Mouse (Mus musculus) kidney, embryonic 14.5 days (tissue): Measurements from ENCODE around the gene Opcml. TPM values are rescaled to one million over a fixed set of nuclear protein-coding genes. Genes with fewer than 3 reads are reported as not detected.

Source experiments
- ATAC-seq: fragments of 200-750 bp; cut with Nextera tagmentation; 2 replicates; pipeline ENCODE4 v1.8.0; 2017; ENCODE audit warnings: moderate number of reproducible peaks, mild to moderate bottlenecking, moderate TSS enrichment, moderate library complexity; ENCODE audit not compliant: low FRiP score, low TSS enrichment
- H3K27ac ChIP-seq: fragments of 300-500 bp; sonication (generic); 2 replicates; pipeline ENCODE4 v1.5.1; 2014; ENCODE audit warnings: low read depth, mild to moderate bottlenecking, low read length, moderate library complexity, mixed read lengths
- H3K27me3 ChIP-seq: fragments of 300-500 bp; sonication (generic); 2 replicates; pipeline ENCODE4 v1.6.1; 2014; ENCODE audit warnings: mild to moderate bottlenecking, low read length; ENCODE audit not compliant: control insufficient read depth, insufficient read depth
- H3K36me3 ChIP-seq: fragments of 300-500 bp; sonication (generic); 2 replicates; pipeline ENCODE4 v1.6.1; 2014; ENCODE audit warnings: low read length, mixed read lengths; ENCODE audit not compliant: control insufficient read depth, insufficient read depth
- H3K4me1 ChIP-seq: fragments of 300-500 bp; sonication (generic); 2 replicates; pipeline ENCODE4 v1.6.1; 2014; ENCODE audit warnings: low read length, mixed read lengths; ENCODE audit not compliant: control insufficient read depth, insufficient read depth
- H3K4me2 ChIP-seq: fragments of 300-500 bp; sonication (generic); replicated peaks from 2 replicates; pipeline ENCODE4 v1.6.1; 2014; ENCODE audit warnings: low read depth, mild to moderate bottlenecking, low read length
- H3K4me3 ChIP-seq: fragments of 300-500 bp; sonication (generic); 2 replicates; pipeline ENCODE4 v1.5.1; 2014; ENCODE audit warnings: mild to moderate bottlenecking, low read length
- H3K9ac ChIP-seq: fragments of 300-500 bp; sonication (generic); 2 replicates; pipeline ENCODE4 v1.6.1; 2014; ENCODE audit warnings: low read depth, mild to moderate bottlenecking, low read length, moderate library complexity
- H3K9me3 ChIP-seq: fragments of 300-500 bp; sonication (generic); 2 replicates; pipeline ENCODE4 v1.6.1; 2016; ENCODE audit warnings: low read length; ENCODE audit not compliant: control insufficient read depth
- WGBS: fragments of 180-500 bp; shearing (Covaris S2); extraction: QIAGEN DNeasy Blood & Tissue Kit; methylation state at CpG from one replicate; pipeline ENCODE4 v1.1.7; 2014; 5-methylcytosine and 5-hydroxymethylcytosine counted together
- polyA plus RNA-seq: library from polyadenylated mRNA; unstranded; fragments of >200 nt; fragmentation: Nextera tagmentation; extraction: Ambion mirVana; gene quantifications from 2 replicates; pipeline ENCODE4 v1.2.1, GENCODE M21; 2014

The Opcml gene
- polyA plus RNA-seq, 1 experiment from 2014 or later, result 1.9 TPM

GRCm38 (mm10) chr9:27814161-27814560 lies 23.6 kb downstream of the Opcml start:
- no peak overlapping the region for H3K9ac ChIP-seq
- H3K4me3 ChIP-seq, result no peak overlapping the region
- WGBS, result 36% methylated on average over 2 of the region's 2 CpGs
- H3K36me3 ChIP-seq, result no peaks in the 10 kb centered on the region
- H3K4me1 ChIP-seq, result no peaks in the 10 kb centered on the region
- H3K27ac ChIP-seq, result no peak overlapping the region
- no peak overlapping the region for H3K4me2 ChIP-seq
- no peak for ATAC-seq
- H3K9me3 ChIP-seq, result no peaks in the 10 kb centered on the region
- no peaks in the 10 kb centered on the region for H3K27me3 ChIP-seq

DNA sequence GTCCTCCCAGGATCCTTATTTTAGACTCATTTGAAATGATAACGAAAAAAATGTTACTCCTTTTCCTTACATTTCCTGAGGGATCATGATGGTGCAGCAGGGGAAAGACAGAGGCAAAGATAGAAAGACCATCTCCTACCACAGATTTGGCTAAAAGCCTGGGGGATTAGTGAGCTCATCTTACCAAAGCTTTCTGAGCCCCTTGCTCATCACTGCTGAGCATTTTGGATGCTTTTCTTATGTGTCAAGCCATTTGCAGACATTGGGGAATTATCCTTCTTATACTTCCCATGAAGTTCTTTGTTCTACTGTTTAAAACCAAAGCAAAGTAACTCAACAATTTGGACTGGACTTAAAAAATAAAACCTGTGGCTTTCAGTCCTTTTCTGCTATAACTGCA lies 30.6 kb downstream of the Opcml start:
- Histone ChIP-seq H3K27ac (no peak overlapping the region), H3K4me3 (no peak overlapping the region), H3K9me3 (no peaks in the 10 kb centered on the region), H3K4me2 (no peak overlapping the region), H3K36me3 (no peaks in the 10 kb centered on the region), H3K9ac (no peak overlapping the region), H3K27me3 (no peaks in the 10 kb centered on the region), H3K4me1 (no peaks in the 10 kb centered on the region)
- ATAC-seq, result no peak
- 75% methylated on average over 1 of the region's 1 CpGs for WGBS

DNA sequence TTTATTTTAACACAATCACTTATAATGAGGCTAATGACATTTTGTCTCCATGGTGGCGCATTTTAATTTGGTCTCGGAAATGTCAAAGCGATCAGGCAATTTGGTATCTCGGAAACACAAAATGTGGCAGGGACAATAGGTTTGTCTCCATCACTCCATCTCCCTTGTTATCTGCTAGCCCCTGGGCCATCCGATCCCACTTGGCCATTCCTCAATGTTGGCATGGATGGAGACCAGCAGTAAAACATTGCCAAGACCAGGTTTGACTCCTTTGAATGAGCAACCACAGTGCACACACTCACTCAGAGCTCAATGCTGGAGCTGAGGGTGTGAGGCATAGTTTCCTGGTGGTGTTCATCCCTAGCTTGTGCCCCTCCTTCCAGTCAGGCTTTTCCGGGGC lies 32.1 kb downstream of the Opcml start:
- H3K9me3 ChIP-seq, result no peaks in the 10 kb centered on the region
- H3K4me1 ChIP-seq, result no peaks in the 10 kb centered on the region
- H3K4me3 ChIP-seq, result no peak overlapping the region
- H3K27ac ChIP-seq, result no peak overlapping the region
- H3K27me3 ChIP-seq, result 0 out of 2 replicates have a peak, but pooled peaks cover 3% of the 10 kb centered on the region
- WGBS, result 97% methylated on average over 6 of the region's 6 CpGs
- no peak overlapping the region for H3K9ac ChIP-seq
- no peaks in the 10 kb centered on the region for H3K36me3 ChIP-seq
- no peak overlapping the region for H3K4me2 ChIP-seq
- ATAC-seq, result no peak

GRCm38 (mm10) chr9:27824424-27824823 lies 33.8 kb downstream of the Opcml start:
- peak; percentile 79 for ATAC-seq
- Histone ChIP-seq H3K9ac (no peak overlapping the region), H3K4me2 (no peak overlapping the region), H3K27me3 (0 out of 2 replicates have a peak, but pooled peaks cover 3% of the 10 kb centered on the region), H3K4me1 (no peaks in the 10 kb centered on the region), H3K36me3 (no peaks in the 10 kb centered on the region), H3K27ac (no peak overlapping the region), H3K9me3 (no peaks in the 10 kb centered on the region), H3K4me3 (no peak overlapping the region)
- 37% methylated on average over 7 of the region's 7 CpGs for WGBS

GRCm38 (mm10) chr9:27830519-27830918 lies 39.9 kb downstream of the Opcml start:
- no peaks in the 10 kb centered on the region for H3K36me3 ChIP-seq
- WGBS, result 66% methylated on average over 5 of the region's 5 CpGs
- no peak overlapping the region for H3K4me3 ChIP-seq
- 0 out of 2 replicates have a peak, but pooled peaks cover 3% of the 10 kb centered on the region for H3K27me3 ChIP-seq
- no peaks in the 10 kb centered on the region for H3K9me3 ChIP-seq
- no peak overlapping the region for H3K27ac ChIP-seq
- no peak for ATAC-seq
- no peak overlapping the region for H3K4me2 ChIP-seq
- H3K9ac ChIP-seq, result no peak overlapping the region
- no peaks in the 10 kb centered on the region for H3K4me1 ChIP-seq

DNA sequence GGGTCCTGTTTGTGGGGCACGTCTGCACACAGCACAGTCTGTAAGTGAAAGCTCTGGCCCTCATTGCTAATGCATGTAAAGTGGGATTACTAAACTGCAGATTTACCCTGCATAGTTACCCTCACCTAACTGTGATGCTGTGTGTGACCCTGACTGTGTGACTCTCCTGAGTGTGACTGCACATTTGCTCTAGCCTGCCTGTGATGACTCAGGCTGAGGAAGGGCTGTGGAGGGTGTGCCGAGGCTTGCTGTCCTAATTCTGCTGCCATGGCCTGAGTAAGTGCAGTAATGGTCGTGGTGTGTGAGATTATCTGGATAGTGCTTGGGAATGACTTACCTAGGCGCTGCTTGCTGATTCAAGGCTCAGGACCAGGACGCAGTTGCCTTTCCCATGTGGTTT lies 52.2 kb downstream of the Opcml start:
- no peaks in the 10 kb centered on the region for H3K36me3 ChIP-seq
- H3K4me3 ChIP-seq, result no peak overlapping the region
- H3K9me3 ChIP-seq, result no peaks in the 10 kb centered on the region
- no peak overlapping the region for H3K27ac ChIP-seq
- H3K27me3 ChIP-seq, result no peaks in the 10 kb centered on the region
- no peaks in the 10 kb centered on the region for H3K4me1 ChIP-seq
- ATAC-seq, result no peak
- H3K4me2 ChIP-seq, result no peak overlapping the region
- WGBS, result 75% methylated on average over 5 of the region's 5 CpGs
- H3K9ac ChIP-seq, result no peak overlapping the region

DNA sequence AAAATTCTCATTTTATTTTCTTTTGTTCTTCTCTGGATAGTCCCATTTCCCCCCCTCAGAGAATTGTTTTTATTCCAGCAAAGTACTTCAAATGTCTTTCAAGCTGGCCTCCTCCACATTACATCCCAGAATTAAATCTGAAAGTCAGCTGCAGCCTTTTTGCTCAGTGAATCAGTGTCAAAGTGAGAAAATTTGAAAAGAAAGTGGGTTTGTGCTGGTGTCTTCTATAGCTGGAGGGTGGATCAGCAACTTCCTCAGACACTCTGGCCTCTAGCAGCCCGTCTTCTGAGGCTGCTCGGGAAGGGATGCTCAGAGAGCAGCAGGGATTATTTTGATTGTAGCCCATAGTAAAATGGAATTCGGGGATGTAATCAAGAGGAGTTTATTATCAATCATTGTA lies 81.0 kb downstream of the Opcml start:
- 78% methylated on average over 3 of the region's 3 CpGs for WGBS
- no peak overlapping the region for H3K27ac ChIP-seq
- no peak for ATAC-seq
- H3K4me1 ChIP-seq, result no peaks in the 10 kb centered on the region
- no peak overlapping the region for H3K9ac ChIP-seq
- no peaks in the 10 kb centered on the region for H3K27me3 ChIP-seq
- H3K4me2 ChIP-seq, result no peak overlapping the region
- H3K36me3 ChIP-seq, result no peaks in the 10 kb centered on the region
- no peaks in the 10 kb centered on the region for H3K9me3 ChIP-seq
- no peak overlapping the region for H3K4me3 ChIP-seq

DNA sequence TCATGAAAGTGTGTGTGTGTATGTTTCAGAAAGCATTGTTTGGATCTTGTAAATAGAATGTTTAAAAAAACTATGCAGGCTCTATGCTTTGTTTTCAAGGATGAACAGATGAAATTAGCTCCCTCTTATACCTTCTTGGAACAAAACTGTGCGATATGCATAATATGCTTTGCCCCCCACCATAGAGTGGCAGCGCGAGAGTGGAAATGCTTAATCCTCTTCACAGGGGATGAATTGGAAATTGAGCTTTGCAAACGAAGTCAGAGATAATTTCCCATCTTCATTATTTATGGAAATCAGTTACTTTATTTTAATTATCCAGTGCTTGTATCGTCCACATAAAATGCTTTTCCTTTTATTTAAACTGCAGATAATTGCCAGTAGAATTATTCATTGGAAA lies 99.1 kb downstream of the Opcml start:
- H3K9me3 ChIP-seq, result no peaks in the 10 kb centered on the region
- no peaks in the 10 kb centered on the region for H3K36me3 ChIP-seq
- H3K4me2 ChIP-seq, result no peak overlapping the region
- no peak for ATAC-seq
- H3K4me1 ChIP-seq, result no peaks in the 10 kb centered on the region
- no peak overlapping the region for H3K4me3 ChIP-seq
- H3K27ac ChIP-seq, result no peak overlapping the region
- WGBS, result 84% methylated on average over 5 of the region's 5 CpGs
- H3K27me3 ChIP-seq, result no peaks in the 10 kb centered on the region
- no peak overlapping the region for H3K9ac ChIP-seq

GRCm38 (mm10) chr9:27917250-27917649 lies 126.7 kb downstream of the Opcml start:
- WGBS, result 35% methylated on average over 3 of the region's 3 CpGs
- no peaks in the 10 kb centered on the region for H3K36me3 ChIP-seq
- no peak overlapping the region for H3K27ac ChIP-seq
- no peak overlapping the region for H3K4me2 ChIP-seq
- no peaks in the 10 kb centered on the region for H3K9me3 ChIP-seq
- H3K27me3 ChIP-seq, result no peaks in the 10 kb centered on the region
- no peak overlapping the region for H3K4me3 ChIP-seq
- no peak overlapping the region for H3K9ac ChIP-seq
- no peak for ATAC-seq
- H3K4me1 ChIP-seq, result no peaks in the 10 kb centered on the region

DNA sequence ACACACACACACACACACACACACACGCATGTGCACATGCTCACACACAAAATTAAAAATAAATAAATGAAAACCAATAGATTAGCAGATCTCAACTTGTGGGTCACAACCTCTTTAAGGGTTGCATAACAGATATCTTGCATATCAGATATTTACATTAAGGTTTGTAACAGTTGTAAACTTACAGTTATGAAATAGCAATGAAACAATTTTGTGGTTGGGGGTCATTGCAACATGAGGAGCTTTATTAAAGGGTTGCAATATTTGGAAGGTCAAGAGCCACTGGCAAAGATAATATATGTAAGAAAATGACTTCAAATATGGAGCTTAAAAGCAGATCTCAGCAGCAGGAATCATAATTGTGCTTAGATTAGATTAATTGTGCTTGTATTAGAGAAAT lies 132.9 kb downstream of the Opcml start:
- H3K4me2 ChIP-seq, result no peak overlapping the region
- no peak overlapping the region for H3K27ac ChIP-seq
- no peak for ATAC-seq
- no peak overlapping the region for H3K9ac ChIP-seq
- H3K4me1 ChIP-seq, result no peaks in the 10 kb centered on the region
- H3K36me3 ChIP-seq, result no peaks in the 10 kb centered on the region
- H3K9me3 ChIP-seq, result no peaks in the 10 kb centered on the region
- no peaks in the 10 kb centered on the region for H3K27me3 ChIP-seq
- no peak overlapping the region for H3K4me3 ChIP-seq
- WGBS, result 80% methylated on average over 1 of the region's 1 CpGs
